Mouse (Mus musculus) layer of hippocampus, postnatal 10 days (tissue): ENCODE results near the gene Vps33b. TPM values are rescaled to one million over a fixed set of nuclear protein-coding genes. Genes with fewer than 3 reads are reported as not detected.
"Not testable (repeated sequence)": the region's sequence is repeated elsewhere in the genome, so short reads cannot be mapped to it uniquely, and the experiment has no call there.

Experiments used
- DNase-seq, 2 experiments: peaks; one replicate each; pipeline ENCODE4 v3.0.0; 2021; ENCODE audit warnings: low spot score in 2 of 2
- total RNA-seq, 2 experiments: library from RNA; stranded (reverse); gene quantifications; 2 replicates each; pipeline ENCODE4 v1.2.3; 2021

Gene Vps33b
- total RNA-seq, 2 experiments from 2014 or later: 23.0 to 25.6 TPM

- DNase-seq: no peak
Measured at GRCm38 (mm10) chr7:80317439-80318115, 48.1 kb downstream of the Vps33b start.

DNA sequence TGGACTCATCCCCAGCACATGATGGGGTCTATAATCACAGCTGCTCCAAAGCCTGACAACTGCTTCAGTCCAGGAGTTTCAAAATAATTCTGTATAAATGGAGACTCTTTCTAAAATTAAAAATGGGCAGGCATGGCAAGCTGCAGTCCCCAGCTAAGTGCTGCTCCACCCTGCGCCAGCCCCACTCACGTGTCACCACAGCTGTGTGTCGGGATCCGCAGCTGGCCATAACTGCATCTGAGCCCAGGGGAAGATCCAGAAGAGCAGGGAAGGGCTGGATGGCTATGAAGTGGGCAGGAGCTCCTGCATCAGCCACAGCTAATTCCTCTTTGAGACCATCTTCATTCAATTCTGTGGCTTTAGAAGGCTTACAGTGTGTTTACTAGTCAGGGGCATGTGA, 49.2 kb downstream of the Vps33b start:
- DNase-seq: no peak

DNA sequence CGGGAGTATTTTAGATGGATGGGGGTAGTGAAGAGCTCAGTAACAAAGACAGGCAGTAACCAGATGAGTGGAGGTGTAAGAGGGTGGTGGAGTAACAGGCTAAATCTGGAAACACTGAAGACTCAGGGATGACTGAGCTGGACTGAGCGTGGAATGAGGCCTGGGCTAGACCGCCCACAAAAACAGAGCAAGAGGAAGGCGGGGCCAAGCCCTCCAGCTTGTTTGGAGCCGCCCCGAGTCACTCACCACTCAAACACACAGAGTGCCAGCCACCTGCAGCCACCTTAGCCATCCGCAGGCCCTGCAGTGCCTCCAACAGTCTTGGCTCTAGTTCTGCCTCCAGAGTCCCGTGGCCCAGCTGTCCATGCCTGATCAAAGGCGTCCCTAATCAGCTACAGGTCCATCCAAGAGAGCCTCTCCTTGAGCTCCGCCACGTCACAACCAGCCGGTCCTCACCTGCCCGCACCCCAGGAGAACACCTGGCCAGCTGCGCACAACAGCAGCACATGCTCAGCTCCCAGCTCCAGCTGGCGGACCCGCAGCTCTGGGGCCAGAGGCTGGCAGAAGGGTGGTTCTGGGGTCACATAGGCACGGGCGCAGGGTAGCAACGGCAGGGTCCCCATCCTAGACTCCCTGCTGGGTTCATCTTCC, 50.5 kb downstream of the Vps33b start:
- no peak for DNase-seq

GRCm38 (mm10) chr7:80323336-80323735, 53.9 kb downstream of the Vps33b start:
- no peak for DNase-seq

GRCm38 (mm10) chr7:80324043-80324815, 54.8 kb downstream of the Vps33b start, which contains the start of gene Rccd1:
Rccd1 (minus strand) TSS chr7:80324454.
- DNase-seq: peak; percentile 95 to 96

GRCm38 (mm10) chr7:80324816-80325119, 55.3 kb downstream of the Vps33b start:
- DNase-seq: not testable (repeated sequence)

DNA sequence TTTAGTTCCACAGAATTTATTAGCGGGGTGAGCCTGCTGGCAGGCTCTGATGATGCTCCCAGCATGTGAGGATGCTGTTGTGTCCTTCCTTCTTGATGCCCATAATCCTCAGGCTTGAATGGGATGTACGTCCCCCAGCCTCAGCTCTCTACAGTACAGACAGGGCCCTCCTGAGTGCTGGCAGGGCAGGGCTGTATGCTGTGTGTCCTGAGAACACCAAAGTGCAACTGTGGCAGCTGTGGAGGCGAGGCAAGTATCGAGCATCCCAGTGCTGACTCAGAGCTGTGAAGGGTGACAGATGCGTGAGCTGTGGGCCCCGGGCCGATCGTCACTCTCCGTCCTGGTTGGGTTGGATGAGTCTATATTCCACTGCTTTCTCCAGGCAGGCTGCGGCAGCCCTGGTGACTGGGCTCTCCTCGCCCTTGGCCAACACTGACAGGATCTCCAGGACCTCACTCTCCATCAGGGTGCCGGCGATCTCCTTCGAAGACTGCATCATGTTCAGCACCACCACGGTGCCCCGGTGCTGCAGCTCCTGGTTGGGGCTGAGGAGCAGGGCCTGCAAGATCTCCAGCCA, 55.9 kb downstream of the Vps33b start:
- no peak for DNase-seq

DNA sequence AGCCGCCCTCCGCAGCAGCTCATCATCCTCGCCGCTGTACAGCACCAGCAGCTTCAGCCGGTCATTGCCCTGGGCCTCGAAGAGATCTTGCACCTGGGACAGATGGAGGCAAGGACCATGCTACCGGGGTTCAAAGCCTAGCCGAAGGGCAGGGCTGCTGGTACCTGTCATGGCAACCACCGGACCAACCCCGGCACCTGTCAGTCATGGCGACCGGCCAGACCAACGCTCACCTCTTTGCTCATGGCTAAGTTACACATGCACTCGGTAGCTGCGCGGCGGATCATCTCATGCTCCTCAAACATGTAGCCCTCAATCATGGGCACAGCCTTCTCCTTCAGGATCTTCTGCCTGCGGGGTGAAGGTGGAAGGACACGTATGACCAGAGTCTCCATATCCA, 56.6 kb downstream of the Vps33b start:
- no peak for DNase-seq

DNA sequence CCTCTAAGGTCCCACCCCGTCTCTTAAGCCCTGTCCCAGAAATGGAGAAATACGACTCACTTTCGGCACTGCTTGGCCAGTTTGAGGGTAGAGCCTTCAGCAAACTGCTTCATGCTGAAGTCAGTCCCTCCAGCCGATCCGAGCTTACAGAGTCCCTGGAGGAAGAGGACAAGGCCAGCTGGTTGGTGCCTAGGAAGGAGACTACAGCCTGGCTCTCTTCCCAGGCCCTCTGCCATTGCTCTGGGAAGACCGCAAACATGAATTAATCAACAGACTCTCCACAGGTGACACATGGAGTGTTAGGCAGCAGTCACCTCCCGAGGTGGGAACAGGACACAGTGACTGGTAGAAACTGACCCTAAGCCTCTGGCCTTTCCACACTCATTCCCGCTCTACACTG, 60.8 kb downstream of the Vps33b start:
- no peak for DNase-seq

- no peak for DNase-seq
Measured at GRCm38 (mm10) chr7:80331433-80331832, 62.0 kb downstream of the Vps33b start.

GRCm38 (mm10) chr7:80334848-80335247, 65.4 kb downstream of the Vps33b start:
- DNase-seq: no peak

DNA sequence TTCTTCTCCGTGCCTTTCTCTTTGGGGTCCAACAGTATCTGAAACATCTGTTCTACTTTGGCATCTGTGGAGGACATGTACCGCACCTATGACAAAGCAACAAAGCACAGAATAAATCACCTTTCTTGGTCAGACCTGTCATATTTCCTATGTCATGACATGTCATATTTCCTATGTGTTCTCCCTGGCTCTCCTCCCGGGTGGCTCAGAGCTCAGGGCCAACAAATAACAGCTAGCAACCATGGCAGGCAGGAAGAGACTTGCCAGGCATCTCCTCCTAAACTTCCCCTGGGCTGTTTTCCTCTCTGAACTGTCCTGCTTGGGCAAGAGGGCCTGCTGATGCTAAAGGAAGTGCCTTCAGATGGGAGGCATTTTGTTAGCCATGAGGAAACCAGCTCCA, 67.5 kb downstream of the Vps33b start:
- no peak for DNase-seq

GRCm38 (mm10) chr7:80339371-80339770, 69.9 kb downstream of the Vps33b start:
- DNase-seq: peak; percentile 37 to 46

DNA sequence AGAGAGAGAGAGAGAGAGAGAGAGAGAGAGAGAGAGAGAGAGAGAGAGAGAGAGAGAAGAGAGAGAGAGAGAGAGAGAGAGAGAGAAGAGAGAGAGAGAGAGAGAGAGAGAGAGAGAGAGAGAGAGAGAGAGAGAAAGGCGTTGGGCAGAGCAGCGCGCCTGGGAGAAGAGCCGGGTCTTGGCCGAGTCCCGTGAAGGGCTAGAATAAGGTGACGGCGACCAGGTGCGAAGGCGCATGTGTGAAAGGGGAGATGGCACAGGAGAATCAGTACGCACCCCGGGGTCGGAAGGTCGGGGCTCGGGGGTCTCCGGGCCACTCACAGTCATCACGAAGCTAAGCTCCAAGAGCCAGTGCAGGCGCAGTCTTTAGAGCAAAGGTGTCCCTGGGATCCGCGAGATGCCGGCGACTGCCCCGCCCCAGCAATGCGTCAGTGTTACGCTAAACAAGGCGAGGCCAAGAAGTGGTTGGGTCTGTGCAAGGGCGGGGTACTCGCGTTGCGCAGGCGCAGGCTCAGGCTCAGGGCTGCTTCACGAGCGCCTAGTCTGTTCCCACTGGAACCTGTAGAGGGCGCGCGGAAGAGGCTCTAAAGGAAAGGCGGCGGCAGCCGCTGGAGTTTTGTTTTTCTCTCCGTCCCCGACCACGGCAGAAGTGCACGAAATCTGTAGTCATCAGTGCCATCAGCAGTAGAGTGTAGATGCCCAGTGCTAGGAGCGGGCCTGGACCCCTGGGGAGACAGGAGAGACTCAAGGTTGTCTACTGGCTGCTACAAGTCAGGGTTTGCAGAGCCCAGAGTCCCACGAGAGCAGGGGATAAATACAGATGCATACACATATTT, 70.6 kb downstream of the Vps33b start:
- DNase-seq: peak; percentile 99

GRCm38 (mm10) chr7:80340793-80341192, 71.3 kb downstream of the Vps33b start, which contains the start of gene Unc45a:
Unc45a (minus strand) TSS chr7:80341005.
- peak; percentile 63 to 72 for DNase-seq

Other genes with a start within 250 kb of the Vps33b start
- 10 to 100 TPM; 18.3 to 19.8 TPM for gene Zfp710, start 244.8 kb upstream of the Vps33b start, total RNA-seq
- gene Idh2, start 154.3 kb upstream of the Vps33b start, total RNA-seq: 10 to 100 TPM; 60.9 to 67.7 TPM
- 10 to 100 TPM; 30.4 to 30.7 TPM for gene Sema4b, start 82.8 kb upstream of the Vps33b start, total RNA-seq
- gene Cib1, start 36.8 kb upstream of the Vps33b start, total RNA-seq: 10 to 100 TPM; 23.4 to 24.3 TPM
- gene Gdpgp1, start 36.8 kb upstream of the Vps33b start, total RNA-seq: 1 to 10 TPM; 6.4 to 6.7 TPM
- 1 to 10 TPM; 1.4 to 1.5 TPM for gene Ttll13, start 23.3 kb upstream of the Vps33b start, total RNA-seq
- gene Ngrn, start 8.4 kb upstream of the Vps33b start, total RNA-seq: 10 to 100 TPM; 37.2 to 39.4 TPM
- gene Prc1, start 24.8 kb downstream of the Vps33b start, total RNA-seq: 10 to 100 TPM; 10.2 to 10.7 TPM
- gene Rccd1, start 54.8 kb downstream of the Vps33b start, total RNA-seq: 10 to 100 TPM; 21.2 to 22.3 TPM
- 10 to 100 TPM; 47.9 to 61.9 TPM for gene Unc45a, start 71.4 kb downstream of the Vps33b start, total RNA-seq
- gene Hddc3, start 73.5 kb downstream of the Vps33b start, total RNA-seq: 10 to 100 TPM; 37.2 to 44.9 TPM
- 100 to 1,000 TPM; 106 to 115 TPM for gene Man2a2, start 101.7 kb downstream of the Vps33b start, total RNA-seq
- 10 to 100 TPM in 1 of 2 experiments, 1 to 10 TPM in 1; 5.2 to 10.6 TPM for gene Fes, start 118.3 kb downstream of the Vps33b start, total RNA-seq
- 10 to 100 TPM; 53.6 to 56.6 TPM for gene Furin, start 135.8 kb downstream of the Vps33b start, total RNA-seq